Mouse (Mus musculus): Measurements from ENCODE around the gene Gm11034. TPM values are rescaled to one million over a fixed set of nuclear protein-coding genes. Genes with fewer than 3 reads are reported as not detected.
A peak's percentile ranks its signal among the peaks of the same experiment; 100 is the strongest.

Gene Gm11034
- polyA plus RNA-seq, 1 experiment from 2014 or later = not detected

DNA sequence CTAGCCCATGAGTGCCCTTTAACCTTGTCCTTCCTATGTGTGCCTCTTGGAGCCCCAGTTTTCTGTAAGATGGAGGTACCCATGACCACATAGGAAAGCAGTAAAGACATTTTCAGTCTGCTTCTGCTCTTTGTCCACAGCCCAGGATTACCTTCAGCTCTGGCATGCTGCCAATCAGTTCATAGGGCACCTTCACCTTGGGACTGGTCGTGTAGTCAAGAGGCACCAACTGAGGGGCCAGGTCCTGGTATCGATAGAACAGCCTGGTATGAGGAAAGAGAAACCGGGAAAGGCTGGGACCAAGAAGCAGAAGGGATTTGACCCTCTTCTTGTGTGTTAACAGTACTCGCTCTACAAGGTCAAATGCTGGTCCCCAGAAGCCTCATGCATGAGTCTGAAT lies 3.2 kb downstream of the Gm11034 start:
- no peak overlapping the region for H3K4me3 ChIP-seq (ENCODE audit: low read depth, low read length)
- H3K27me3 ChIP-seq (ENCODE audit: insufficient read depth, low read length) = no peaks in the 10 kb centered on the region
- DNase-seq (no peak), ATAC-seq (no peak)
- 57% methylated on average over 4 of the region's 4 CpGs for WGBS (ENCODE audit: insufficient replicate concordance)
- H3K9ac ChIP-seq (replicated peaks) = no peak overlapping the region
- TF ChIP-seq CTCF (IDR thresholded peaks at IDR 0.05; ENCODE audit: low read depth) (no peak), EP300 (IDR thresholded peaks at IDR 0.05; ENCODE audit: low read depth) (no peak)
- no peaks in the 10 kb centered on the region for H3K4me1 ChIP-seq (ENCODE audit: insufficient read depth)
- no peak overlapping the region for H3K4me2 ChIP-seq (ENCODE audit: low read depth, low read length)
- no peaks in the 10 kb centered on the region for H3K36me3 ChIP-seq (replicated peaks; ENCODE audit: insufficient read depth, low read length)
- H3K27ac ChIP-seq (ENCODE audit: low read depth) = no peak overlapping the region
- no peaks in the 10 kb centered on the region for H3K9me3 ChIP-seq (ENCODE audit: low read length)

DNA sequence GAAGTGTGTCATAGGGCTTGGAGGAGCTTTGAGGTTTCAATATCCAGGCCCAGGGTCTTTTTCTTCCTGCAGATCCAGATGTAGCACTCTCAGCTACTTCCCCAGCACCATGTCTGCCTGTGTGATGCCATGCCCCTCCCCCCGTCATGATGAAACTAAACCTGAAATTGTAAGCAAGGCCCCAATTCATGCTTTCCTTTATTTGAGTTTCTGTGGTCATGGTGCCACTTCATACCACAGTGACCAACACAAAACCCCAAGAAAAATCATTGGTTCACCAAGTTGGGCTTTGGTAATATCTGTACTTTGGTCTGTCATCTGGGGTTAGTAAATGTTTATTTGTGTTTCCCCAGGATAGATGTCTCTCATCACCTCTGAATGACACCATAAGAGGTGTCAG lies 4.9 kb downstream of the Gm11034 start:
- Histone ChIP-seq H3K36me3 (replicated peaks; ENCODE audit: insufficient read depth, low read length) (no peaks in the 10 kb centered on the region), H3K27me3 (ENCODE audit: insufficient read depth, low read length) (no peaks in the 10 kb centered on the region), H3K4me3 (ENCODE audit: low read depth, low read length) (no peak overlapping the region), H3K9me3 (ENCODE audit: low read length) (peaks cover under 1% of the 10 kb centered on the region; the same call in 1 of the 2 replicates), H3K9ac (replicated peaks) (no peak overlapping the region), H3K4me2 (ENCODE audit: low read depth, low read length) (no peak overlapping the region), H3K27ac (ENCODE audit: low read depth) (no peak overlapping the region), H3K4me1 (ENCODE audit: insufficient read depth) (no peaks in the 10 kb centered on the region)
- ATAC-seq = peak; percentile 83
- DNase-seq = peak; percentile 43
- no peak for TF ChIP-seq EP300 (IDR thresholded peaks at IDR 0.05; ENCODE audit: low read depth)
- no peak for TF ChIP-seq CTCF (IDR thresholded peaks at IDR 0.05; ENCODE audit: low read depth)
- WGBS (ENCODE audit: insufficient replicate concordance) = 67% methylated on average over 1 of the region's 1 CpGs

DNA sequence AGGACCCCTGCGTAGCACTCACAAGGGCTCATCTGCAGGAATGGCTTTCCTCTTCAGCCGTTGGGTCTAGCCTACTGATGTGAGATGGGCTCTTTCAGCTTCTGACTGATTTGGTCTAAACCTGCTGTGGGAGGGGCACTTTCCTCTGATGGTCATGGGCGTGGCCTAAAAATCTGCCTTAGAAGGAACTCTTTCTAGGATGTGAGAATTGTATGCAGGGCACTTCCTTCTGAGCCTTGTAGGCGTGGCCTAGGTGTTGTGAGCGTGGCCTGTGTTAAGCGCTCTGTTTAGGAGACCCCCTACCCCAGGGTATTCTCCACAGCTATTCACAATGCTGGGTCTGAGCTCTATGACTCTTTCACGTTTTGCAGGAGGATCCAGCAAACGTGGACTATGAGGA lies 15.4 kb downstream of the Gm11034 start:
- Histone ChIP-seq H3K4me2 (ENCODE audit: low read depth, low read length) (no peak overlapping the region), H3K27me3 (ENCODE audit: insufficient read depth, low read length) (no peaks in the 10 kb centered on the region), H3K36me3 (replicated peaks; ENCODE audit: insufficient read depth, low read length) (no peaks in the 10 kb centered on the region), H3K9me3 (ENCODE audit: low read length) (peaks cover 7% of the 10 kb centered on the region), H3K4me1 (ENCODE audit: insufficient read depth) (no peaks in the 10 kb centered on the region), H3K9ac (replicated peaks) (no peak overlapping the region), H3K27ac (ENCODE audit: low read depth) (no peak overlapping the region), H3K4me3 (ENCODE audit: low read depth, low read length) (no peak overlapping the region)
- DNase-seq = no peak
- no peak for TF ChIP-seq EP300 (IDR thresholded peaks at IDR 0.05; ENCODE audit: low read depth)
- no peak for ATAC-seq
- WGBS (ENCODE audit: insufficient replicate concordance) = 60% methylated on average over 8 of the region's 8 CpGs

DNA sequence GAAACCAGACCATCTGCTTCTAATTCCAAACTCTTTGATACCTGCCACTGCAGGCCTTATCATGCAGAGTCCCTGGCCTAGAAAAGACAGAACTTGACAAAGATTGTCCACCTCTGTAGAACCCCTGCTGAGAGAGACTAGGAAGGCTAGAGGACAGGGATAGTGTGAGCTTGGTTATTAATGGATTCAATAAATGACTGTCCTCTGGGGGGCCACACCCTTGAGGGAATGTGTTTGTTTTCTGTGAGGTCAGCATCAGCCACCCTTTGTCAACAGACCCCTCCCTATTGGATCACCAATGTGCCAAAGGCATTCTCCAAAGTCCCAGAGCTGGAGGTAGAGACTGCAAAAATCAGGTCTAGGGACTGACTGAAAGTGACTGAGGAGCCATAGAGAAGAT lies 21.4 kb downstream of the Gm11034 start:
- H3K9ac ChIP-seq (replicated peaks) = no peak overlapping the region
- no peaks in the 10 kb centered on the region for H3K9me3 ChIP-seq (ENCODE audit: low read length)
- DNase-seq (no peak), ATAC-seq (no peak)
- no peaks in the 10 kb centered on the region for H3K27me3 ChIP-seq (ENCODE audit: insufficient read depth, low read length)
- H3K4me2 ChIP-seq (ENCODE audit: low read depth, low read length) = no peak overlapping the region
- no peak overlapping the region for H3K27ac ChIP-seq (ENCODE audit: low read depth)
- peaks cover 4% of the 10 kb centered on the region for H3K4me1 ChIP-seq (ENCODE audit: insufficient read depth)
- TF ChIP-seq CTCF (IDR thresholded peaks at IDR 0.05; ENCODE audit: low read depth) (no peak), EP300 (IDR thresholded peaks at IDR 0.05; ENCODE audit: low read depth) (no peak)
- H3K4me3 ChIP-seq (ENCODE audit: low read depth, low read length) = no peak overlapping the region
- H3K36me3 ChIP-seq (replicated peaks; ENCODE audit: insufficient read depth, low read length) = no peaks in the 10 kb centered on the region

DNA sequence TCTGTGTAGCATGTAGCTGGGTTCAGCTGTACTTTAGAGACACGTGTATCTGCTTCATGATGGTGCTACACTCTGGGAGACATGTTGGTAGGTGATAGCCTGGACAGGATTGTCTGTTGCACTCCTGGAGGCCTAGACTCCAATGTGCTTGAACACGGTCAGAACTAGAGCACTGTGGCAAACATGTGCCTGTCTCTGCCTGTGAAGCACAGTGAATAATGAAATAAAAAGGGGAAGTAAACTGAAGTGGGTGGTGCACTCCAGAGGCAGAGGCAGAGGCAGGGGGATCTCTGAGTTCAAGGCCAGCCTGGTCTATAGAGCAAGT lies 23.3 kb downstream of the Gm11034 start:
- peak overlapping the region; percentile 59 for H3K4me2 ChIP-seq (ENCODE audit: low read depth, low read length)
- DNase-seq = no peak
- H3K9ac ChIP-seq (replicated peaks) = peak overlapping the region; percentile 33; the same call in 1 of the 2 replicates
- peaks cover 4% of the 10 kb centered on the region for H3K4me1 ChIP-seq (ENCODE audit: insufficient read depth)
- WGBS (ENCODE audit: insufficient replicate concordance) = 58% methylated on average over 2 of the region's 2 CpGs
- H3K36me3 ChIP-seq (replicated peaks; ENCODE audit: insufficient read depth, low read length) = no peaks in the 10 kb centered on the region
- ATAC-seq = no peak
- no peaks in the 10 kb centered on the region for H3K9me3 ChIP-seq (ENCODE audit: low read length)
- H3K4me3 ChIP-seq (ENCODE audit: low read depth, low read length) = peak overlapping the region; percentile 34
- peak overlapping the region; percentile 50; the same call in 1 of the 2 replicates for H3K27ac ChIP-seq (ENCODE audit: low read depth)
- no peaks in the 10 kb centered on the region for H3K27me3 ChIP-seq (ENCODE audit: insufficient read depth, low read length)
- TF ChIP-seq EP300 (IDR thresholded peaks at IDR 0.05; ENCODE audit: low read depth) (no peak), CTCF (IDR thresholded peaks at IDR 0.05; ENCODE audit: low read depth) (no peak)

DNA sequence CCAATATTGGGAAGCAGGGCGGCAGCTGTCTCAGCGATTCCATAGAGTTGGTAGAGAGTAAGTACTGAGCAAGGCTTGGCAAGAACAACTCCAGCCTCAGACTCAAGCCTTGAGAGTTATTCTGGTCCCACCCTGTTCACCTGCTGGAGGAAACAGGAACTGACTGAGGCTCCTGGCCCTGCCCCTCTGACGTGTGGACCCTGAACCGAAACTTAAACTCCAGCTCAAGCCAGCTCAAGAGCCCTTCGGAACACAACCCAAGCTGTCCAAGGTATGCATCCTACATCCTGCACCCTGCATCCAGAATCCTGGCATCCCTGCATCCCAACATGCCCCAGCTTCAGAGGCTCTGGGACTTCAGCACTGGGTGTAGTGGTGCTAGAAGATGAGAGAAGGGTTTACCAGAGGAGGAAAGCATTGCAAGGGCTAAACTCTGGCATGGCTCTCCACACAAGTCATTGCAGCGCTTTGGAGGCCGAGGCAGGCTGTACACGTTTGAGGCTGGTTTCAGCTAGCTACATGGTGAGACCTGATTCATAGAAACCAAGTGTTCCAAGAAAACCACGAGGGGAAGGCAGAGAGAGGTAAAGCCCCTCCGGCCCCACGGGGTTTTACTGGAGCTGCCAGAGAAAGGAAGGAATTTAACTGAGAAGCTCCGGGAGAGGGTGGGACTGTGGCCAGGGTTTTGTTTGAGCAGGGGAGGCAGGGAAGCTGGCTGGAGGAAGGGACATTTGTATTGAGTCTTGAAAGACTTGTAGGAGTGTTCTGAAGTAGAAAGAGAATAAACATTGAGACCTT lies 23.8 kb downstream of the Gm11034 start, which contains the start of gene Hsh2d:
Gene Hsh2d, plus strand, starts transcription at position 222 of the 798 bp plus-strand sequence.
- peaks cover 4% of the 10 kb centered on the region for H3K4me1 ChIP-seq (ENCODE audit: insufficient read depth)
- H3K27ac ChIP-seq (ENCODE audit: low read depth) = peak within 1 kb of the TSS; percentile 50; the same call in 1 of the 2 replicates
- peak; percentile 52 for TF ChIP-seq CTCF (IDR thresholded peaks at IDR 0.05; ENCODE audit: low read depth)
- TF ChIP-seq EP300 (IDR thresholded peaks at IDR 0.05; ENCODE audit: low read depth) = no peak
- no peaks in the 10 kb centered on the region for H3K27me3 ChIP-seq (ENCODE audit: insufficient read depth, low read length)
- peak within 1 kb of the TSS; percentile 59 for H3K4me2 ChIP-seq (ENCODE audit: low read depth, low read length)
- ATAC-seq = peak; percentile 77
- peak within 1 kb of the TSS; percentile 34 for H3K4me3 ChIP-seq (ENCODE audit: low read depth, low read length)
- no peaks in the 10 kb centered on the region for H3K36me3 ChIP-seq (replicated peaks; ENCODE audit: insufficient read depth, low read length)
- DNase-seq = peak; percentile 55
- 54% methylated on average over 12 of the region's 12 CpGs for WGBS (ENCODE audit: insufficient replicate concordance)
- H3K9ac ChIP-seq (replicated peaks) = peak within 1 kb of the TSS; percentile 33
- H3K9me3 ChIP-seq (ENCODE audit: low read length) = no peaks in the 10 kb centered on the region

Measured in liver, postnatal 0 days (tissue).